In the genomic region with DNA sequence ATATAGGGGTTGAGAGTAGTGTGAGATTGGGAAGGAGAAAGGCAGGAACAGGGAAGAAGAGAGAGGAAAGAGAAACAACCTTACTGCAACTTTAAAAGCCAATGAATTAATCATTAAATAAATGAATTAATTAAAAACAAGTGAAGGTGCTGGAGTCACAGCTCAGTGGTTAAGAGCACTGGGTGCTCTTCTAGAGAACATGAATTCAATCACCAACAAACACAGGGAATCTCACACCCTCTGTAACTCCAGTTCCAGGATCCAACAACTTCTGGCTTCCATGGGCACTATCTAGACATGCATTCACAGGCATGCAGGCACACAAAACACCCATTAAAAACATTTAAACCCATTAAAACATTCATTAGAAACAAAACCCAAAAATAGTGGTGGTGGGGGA, we compare ENCODE assay signal across 21 mouse cellular contexts.
DNase-seq lines count a peak whose midpoint lies in the region; ATAC-seq lines count a peak whose summit lies in the region.
"Had no signal": no experiment of that assay in that cellular context is flagged by ENCODE, and none has a peak within 500 bp of the region (broad histone marks: within the 10 kb centered on the region; RNA-seq: fewer than 3 reads in every experiment).

No protein-coding gene starts in this region.

- H3K36me3 ChIP-seq in kidney, embryonic 16.5 days (ENCODE audit: insufficient read depth, low read length), result no peaks in the 10 kb centered on the region
- H3K36me3 ChIP-seq: embryonic facial prominence, embryonic 13.5 days; embryonic facial prominence, embryonic 15.5 days; forebrain, embryonic 10.5 days; forebrain, embryonic 12.5 days had no signal

- no peaks in the 10 kb centered on the region for H3K9me3 ChIP-seq in kidney, embryonic 16.5 days (ENCODE audit: low read length)
- H3K9me3 ChIP-seq: embryonic facial prominence, embryonic 13.5 days; embryonic facial prominence, embryonic 15.5 days; forebrain, embryonic 10.5 days; forebrain, embryonic 12.5 days had no signal

- no peaks in the 10 kb centered on the region for H3K27me3 ChIP-seq in kidney, embryonic 16.5 days (ENCODE audit: insufficient read depth, low read length)
- H3K27me3 ChIP-seq: embryonic facial prominence, embryonic 13.5 days; embryonic facial prominence, embryonic 15.5 days; forebrain, embryonic 12.5 days had no signal

- H3K4me2 ChIP-seq in kidney, embryonic 16.5 days (replicated peaks; ENCODE audit: low read depth, low read length), result no peak overlapping the region
- H3K4me2 ChIP-seq: embryonic facial prominence, embryonic 13.5 days; embryonic facial prominence, embryonic 15.5 days; forebrain, embryonic 12.5 days had no signal

- no peak overlapping the region for H3K9ac ChIP-seq in kidney, embryonic 16.5 days (replicated peaks; ENCODE audit: low read length)
- H3K9ac ChIP-seq: embryonic facial prominence, embryonic 13.5 days; embryonic facial prominence, embryonic 15.5 days; forebrain, embryonic 12.5 days had no signal

- no peak overlapping the region for H3K27ac ChIP-seq in kidney, embryonic 16.5 days (ENCODE audit: low read length)
- H3K27ac ChIP-seq: embryonic facial prominence, embryonic 13.5 days; embryonic facial prominence, embryonic 15.5 days; forebrain, embryonic 10.5 days; forebrain, embryonic 12.5 days had no signal

- H3K4me1 ChIP-seq in kidney, embryonic 16.5 days (ENCODE audit: insufficient read depth, low read length), result peaks cover 9% of the 10 kb centered on the region
- H3K4me1 ChIP-seq: embryonic facial prominence, embryonic 13.5 days; embryonic facial prominence, embryonic 15.5 days; forebrain, embryonic 10.5 days; forebrain, embryonic 12.5 days had no signal

- peak; percentile 57; the same call in 1 of the 2 replicates for ATAC-seq in kidney, embryonic 16.5 days (ENCODE audit: low FRiP score, low TSS enrichment)
- ATAC-seq: forebrain, embryonic 14.5 days; forebrain, embryonic 16.5 days had no signal

- H3K4me3 ChIP-seq in kidney, embryonic 16.5 days (ENCODE audit: low read length), result no peak overlapping the region
- H3K4me3 ChIP-seq: embryonic facial prominence, embryonic 13.5 days; embryonic facial prominence, embryonic 15.5 days; erythroblast, embryonic 14.5 days; forebrain, embryonic 10.5 days; forebrain, embryonic 12.5 days had no signal

- peak; percentile 16 for DNase-seq in kidney, adult 9 months
- no peak for DNase-seq in kidney, postnatal 14 days
- DNase-seq in kidney, postnatal 4 days, result no peak
- DNase-seq: adrenal gland, adult 2 months; adrenal gland, postnatal 10 days; adrenal gland, postnatal 25 days; cerebellum, adult 11 months; cerebellum, adult 18-20 months; cerebellum, adult 8-10 months; cerebellum, adult 9-11 months; cerebellum, postnatal 14 days; cerebellum, postnatal 36 days; embryo, embryonic 11 days had no signal
